Mouse (Mus musculus): ENCODE data around the gene Adam12.

DNA sequence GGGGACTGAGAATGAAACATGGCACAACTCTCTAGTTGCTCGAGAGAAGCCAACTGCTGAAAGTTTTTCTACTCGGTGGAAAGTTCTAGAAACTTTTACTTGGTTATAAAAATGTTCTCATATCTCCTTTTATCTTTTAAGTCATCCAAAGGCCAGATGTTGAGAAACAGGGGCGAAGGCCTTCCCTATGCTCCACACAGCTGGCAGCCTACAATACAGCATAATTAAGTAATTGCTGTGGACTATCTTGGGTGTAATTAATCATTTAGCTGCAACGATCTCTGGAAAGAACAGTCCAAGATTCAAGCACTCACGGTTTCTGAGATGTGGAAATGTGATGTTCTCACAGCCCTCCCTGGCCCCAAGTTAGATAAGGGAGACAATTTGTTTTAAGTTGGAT lies 243.6 kb downstream of the Adam12 start:
- TF ChIP-seq CTCF (IDR thresholded peaks at IDR 0.05; ENCODE audit: low read depth) (no peak), EP300 (optimal IDR thresholded peaks at IDR 0.05) (no peak)

Data from stomach, postnatal 0 days (tissue).